Comparison of ENCODE assay signal across 26 mouse cellular contexts in genomic region chr14:75182378-75182777, GRCm38 (mm10). TPM values are rescaled to one million over a fixed set of nuclear protein-coding genes. Genes with fewer than 3 reads are reported as not detected.
DNase-seq lines count a peak whose midpoint lies in the region; ATAC-seq and TF ChIP-seq lines count a peak whose summit lies in the region.
"Had no signal": no experiment of that assay in that cellular context is flagged by ENCODE, and none has a peak within 500 bp of the region (broad histone marks: within the 10 kb centered on the region; RNA-seq: fewer than 3 reads in every experiment).

No protein-coding gene starts in this region.

- peaks cover 10% of the 10 kb centered on the region; the same call in 1 of the 2 replicates for H3K79me2 ChIP-seq in MEL (ENCODE audit: control insufficient read depth, insufficient read depth, low read length, poor library complexity)

- no peaks in the 10 kb centered on the region for H3K36me3 ChIP-seq in liver, embryonic 11.5 days (ENCODE audit: control insufficient read depth, insufficient read depth, low read length)
- H3K36me3 ChIP-seq in MEL (ENCODE audit: control insufficient read depth in 1 of 2, insufficient read depth in 2 of 2, low read length in 2 of 2): peaks cover 2 to 39% of the 10 kb centered on the region in 2 experiments; a peak in 3 of 4 replicates
- no peaks in the 10 kb centered on the region for H3K36me3 ChIP-seq in liver, embryonic 14.5 days (replicated peaks; ENCODE audit: control insufficient read depth, insufficient read depth, low read depth)
- H3K36me3 ChIP-seq in lung, postnatal 0 days (ENCODE audit: insufficient read depth, low read length): no peaks in the 10 kb centered on the region
- H3K36me3 ChIP-seq in hindbrain, embryonic 11.5 days (ENCODE audit: control insufficient read depth, insufficient read depth, low read length): no peaks in the 10 kb centered on the region
- H3K36me3 ChIP-seq: embryonic facial prominence, embryonic 10.5 days; hindbrain, embryonic 13.5 days; limb, embryonic 10.5 days had no signal

- peak overlapping the region; percentile 46 for H3K27ac ChIP-seq in liver, embryonic 11.5 days (ENCODE audit: low read depth, low read length)
- no peak overlapping the region for H3K27ac ChIP-seq in MEL (ENCODE audit: control insufficient read depth, low read depth, low read length)
- peak overlapping the region; percentile 46 for H3K27ac ChIP-seq in liver, embryonic 14.5 days
- H3K27ac ChIP-seq in lung, postnatal 0 days (ENCODE audit: low read length): no peak overlapping the region
- no peak overlapping the region for H3K27ac ChIP-seq in hindbrain, embryonic 11.5 days (ENCODE audit: low read depth, low read length)
- H3K27ac ChIP-seq: embryonic facial prominence, embryonic 10.5 days; hindbrain, embryonic 13.5 days; left cerebral cortex, adult 2 months; limb, embryonic 10.5 days had no signal

- TF ChIP-seq RAD21 in MEL (IDR thresholded peaks at IDR 0.05; ENCODE audit: low read depth, low read length): no peak

- no peak for TF ChIP-seq POLR2A in MEL (IDR thresholded peaks at IDR 0.05; ENCODE audit: control insufficient read depth in 1 of 2, insufficient read depth in 1 of 2, low read depth in 1 of 2, low read length in 2 of 2, poor library complexity in 1 of 2)

- TF ChIP-seq EP300 in MEL (IDR thresholded peaks at IDR 0.05; ENCODE audit: low read depth in 1 of 2, low read length in 2 of 2): no peak
- no peak; the same call in 1 of the 2 replicates for TF ChIP-seq EP300 in liver, embryonic 14.5 days (IDR thresholded peaks at IDR 0.05; ENCODE audit: low read depth)
- no peak for TF ChIP-seq EP300 in lung, postnatal 0 days (IDR thresholded peaks at IDR 0.05)

- H3K4me1 ChIP-seq in liver, embryonic 11.5 days (replicated peaks; ENCODE audit: control insufficient read depth, insufficient read depth, low read length): peaks cover 30% of the 10 kb centered on the region
- peaks cover 17 to 31% of the 10 kb centered on the region in 2 experiments for H3K4me1 ChIP-seq in MEL (ENCODE audit: control insufficient read depth in 1 of 2, insufficient read depth in 2 of 2, low read length in 2 of 2)
- H3K4me1 ChIP-seq in liver, embryonic 14.5 days (replicated peaks; ENCODE audit: control insufficient read depth in 2 of 2, insufficient read depth in 2 of 2, low read length in 1 of 2): peaks cover 35 to 50% of the 10 kb centered on the region in 2 experiments
- peaks cover 3% of the 10 kb centered on the region; the same call in 1 of the 2 replicates for H3K4me1 ChIP-seq in lung, postnatal 0 days (ENCODE audit: insufficient read depth, low read depth, low read length)
- H3K4me1 ChIP-seq in hindbrain, embryonic 11.5 days (replicated peaks; ENCODE audit: control insufficient read depth, insufficient read depth, low read length): no peaks in the 10 kb centered on the region
- H3K4me1 ChIP-seq: hindbrain, embryonic 13.5 days; limb, embryonic 10.5 days had no signal

- H3K4me3 ChIP-seq in liver, embryonic 11.5 days (ENCODE audit: low read depth, low read length): no peak overlapping the region
- H3K4me3 ChIP-seq in MEL (ENCODE audit: control insufficient read depth in 1 of 2, insufficient read depth in 1 of 2, low read depth in 2 of 2, low read length in 2 of 2): no peak overlapping the region
- no peak overlapping the region for H3K4me3 ChIP-seq in liver, embryonic 14.5 days (ENCODE audit: insufficient read depth in 1 of 2, low read depth in 2 of 2, low read length in 2 of 2)
- no peak overlapping the region for H3K4me3 ChIP-seq in lung, postnatal 0 days (ENCODE audit: low read depth, low read length)
- H3K4me3 ChIP-seq in hindbrain, embryonic 11.5 days (ENCODE audit: low read depth, low read length): no peak overlapping the region
- H3K4me3 ChIP-seq: embryonic facial prominence, embryonic 10.5 days; hindbrain, embryonic 13.5 days; left cerebral cortex, adult 2 months; limb, embryonic 10.5 days had no signal

- TF ChIP-seq CTCF in MEL (IDR thresholded peaks at IDR 0.05 in 2 of 3, conservative IDR thresholded peaks at IDR 0.05 in 1 of 3; ENCODE audit: control insufficient read depth in 1 of 3, insufficient read depth in 1 of 3, low read depth in 2 of 3, low read length in 3 of 3, poor library complexity in 1 of 3, severe bottlenecking in 1 of 3): no peak
- TF ChIP-seq CTCF in liver, embryonic 14.5 days (IDR thresholded peaks at IDR 0.05; ENCODE audit: low read depth): no peak
- no peak for TF ChIP-seq CTCF in lung, postnatal 0 days (IDR thresholded peaks at IDR 0.05)

- H3K9ac ChIP-seq in liver, embryonic 11.5 days (ENCODE audit: low read depth, low read length): no peak overlapping the region
- H3K9ac ChIP-seq in MEL (ENCODE audit: control insufficient read depth, low read depth, low read length, poor library complexity, severe bottlenecking): no peak overlapping the region
- no peak overlapping the region for H3K9ac ChIP-seq in liver, embryonic 14.5 days (replicated peaks)
- H3K9ac ChIP-seq in lung, postnatal 0 days (replicated peaks; ENCODE audit: low read depth): no peak overlapping the region
- H3K9ac ChIP-seq in hindbrain, embryonic 11.5 days (ENCODE audit: low read depth, low read length): no peak overlapping the region
- H3K9ac ChIP-seq: hindbrain, embryonic 13.5 days had no signal

- WGBS in liver, embryonic 11.5 days: 38% methylated on average over 4 of the region's 4 CpGs
- WGBS in liver, embryonic 14.5 days (ENCODE audit: insufficient replicate concordance): 9% methylated on average over 4 of the region's 4 CpGs
- WGBS in lung, postnatal 0 days: 40% methylated on average over 4 of the region's 4 CpGs
- 83% methylated on average over 4 of the region's 4 CpGs for WGBS in hindbrain, embryonic 11.5 days

- H3K4me2 ChIP-seq in liver, embryonic 11.5 days: peak overlapping the region; percentile 31
- H3K4me2 ChIP-seq in liver, embryonic 14.5 days (ENCODE audit: low read depth): peak overlapping the region; percentile 29
- H3K4me2 ChIP-seq in lung, postnatal 0 days (replicated peaks; ENCODE audit: low read depth, low read length): no peak overlapping the region; the same call in 1 of the 2 replicates
- no peak overlapping the region for H3K4me2 ChIP-seq in hindbrain, embryonic 11.5 days (replicated peaks; ENCODE audit: low read depth, low read length)
- H3K4me2 ChIP-seq: hindbrain, embryonic 13.5 days had no signal

- no peak for DNase-seq in liver, embryonic 11.5 days (ENCODE audit: low spot score)
- no peak for DNase-seq in liver
- peak; percentile 8 for DNase-seq in MEL (ENCODE audit: low read depth, low spot score)
- DNase-seq in liver, embryonic 14.5 days (ENCODE audit: low read depth in 3 of 3, low spot score in 3 of 3): peak in 1 of 3 experiments; percentile 31
- DNase-seq in lung, postnatal 0 days (ENCODE audit: low spot score): no peak
- DNase-seq in testis, postnatal 14 days (ENCODE audit: low spot score): no peak
- DNase-seq in hindbrain, embryonic 11.5 days (ENCODE audit: low spot score): no peak
- DNase-seq: cerebellum, adult 9-10 months; gastrocnemius, postnatal 10 days; heart, postnatal 10 days; kidney, postnatal 4 days; layer of hippocampus, adult 9-11 months; lung, adult 18-20 months; retina, postnatal 1 day; thymus, postnatal 36 days had no signal

- ATAC-seq in liver, embryonic 11.5 days (replicated peaks; ENCODE audit: low FRiP score): no peak
- no peak for ATAC-seq in liver, embryonic 14.5 days (ENCODE audit: insufficient read depth)
- no peak for ATAC-seq in lung, postnatal 0 days
- no peak for ATAC-seq in hindbrain, embryonic 11.5 days (ENCODE audit: low FRiP score)
- ATAC-seq: midbrain, embryonic 16.5 days had no signal

- no peaks in the 10 kb centered on the region for H3K27me3 ChIP-seq in liver, embryonic 11.5 days (replicated peaks; ENCODE audit: control insufficient read depth, insufficient read depth, low read length)
- H3K27me3 ChIP-seq in MEL (ENCODE audit: control insufficient read depth in 1 of 2, insufficient read depth in 2 of 2, low read length in 2 of 2): no peaks in the 10 kb centered on the region
- H3K27me3 ChIP-seq in liver, embryonic 14.5 days (ENCODE audit: control insufficient read depth, insufficient read depth, low read length): no peaks in the 10 kb centered on the region
- no peaks in the 10 kb centered on the region for H3K27me3 ChIP-seq in lung, postnatal 0 days (replicated peaks; ENCODE audit: insufficient read depth, low read length)
- no peaks in the 10 kb centered on the region for H3K27me3 ChIP-seq in hindbrain, embryonic 11.5 days (ENCODE audit: control insufficient read depth, insufficient read depth, low read length)
- H3K27me3 ChIP-seq: hindbrain, embryonic 13.5 days had no signal

- H3K9me3 ChIP-seq in liver, embryonic 11.5 days (ENCODE audit: control insufficient read depth, low read length): no peaks in the 10 kb centered on the region
- no peaks in the 10 kb centered on the region for H3K9me3 ChIP-seq in MEL (replicated peaks; ENCODE audit: insufficient read depth, low read length)
- no peaks in the 10 kb centered on the region for H3K9me3 ChIP-seq in liver, embryonic 14.5 days (ENCODE audit: control insufficient read depth, low read length)
- no peaks in the 10 kb centered on the region for H3K9me3 ChIP-seq in lung, postnatal 0 days (ENCODE audit: low read length)
- H3K9me3 ChIP-seq in hindbrain, embryonic 11.5 days (ENCODE audit: control insufficient read depth, low read length): no peaks in the 10 kb centered on the region
- H3K9me3 ChIP-seq: embryonic facial prominence, embryonic 10.5 days; hindbrain, embryonic 13.5 days; limb, embryonic 10.5 days had no signal

RNA-seq across cellular contexts. Expression of gene Lcp1, which starts 51.5 kb away (rescaled TPM):
- 44.3 and 50.4 TPM in 2 replicates for polyA plus RNA-seq in liver, embryonic 11.5 days (2014; fragmentation: Nextera tagmentation; extraction: Ambion mirVana)
- 11.0 and 23.7 TPM in 2 replicates for total RNA-seq in MEL (2012; rRNA removed)
- polyA plus RNA-seq in MEL (2012; ENCODE audit: insufficient read depth in 1 of 2, insufficient read length in 2 of 2, low read depth in 1 of 2, low replicate concordance in 2 of 2, missing spikeins in 1 of 2): 10 to 100 TPM in 1 of 2 experiments, not detected in 1; 20.3 TPM
- 6.7 and 10.4 TPM in 2 replicates for polyA plus RNA-seq in liver, embryonic 14.5 days (2012; rRNA removed)
- 31.8 and 35.8 TPM in 2 replicates for polyA plus RNA-seq in liver, embryonic 14.5 days (2014; fragmentation: Nextera tagmentation; extraction: Ambion mirVana)
- 73.7 and 89.5 TPM in 2 replicates for polyA plus RNA-seq in lung, postnatal 0 days (2015; fragmentation: Nextera tagmentation; extraction: Ambion mirVana)
- 25.4 and 26.3 TPM in 2 replicates for polyA plus RNA-seq in hindbrain, embryonic 11.5 days (2014; fragmentation: Nextera tagmentation; extraction: Ambion mirVana)

RNA-seq across cellular contexts. Expression of gene Lrrc63, which starts 51.7 kb away (rescaled TPM):
- 0.06 TPM in 1 of 2 replicates, not detected in the other for polyA plus RNA-seq in liver, embryonic 11.5 days (2014; fragmentation: Nextera tagmentation; extraction: Ambion mirVana)
- not detected in 2 replicates for total RNA-seq in MEL (2012; rRNA removed)
- not detected for polyA plus RNA-seq in MEL (2012; ENCODE audit: insufficient read depth in 1 of 2, insufficient read length in 2 of 2, low read depth in 1 of 2, low replicate concordance in 2 of 2, missing spikeins in 1 of 2)
- polyA plus RNA-seq in liver, embryonic 14.5 days (2012; rRNA removed): 0.01 and 0.03 TPM in 2 replicates
- 0.10 TPM in 1 of 2 replicates, not detected in the other for polyA plus RNA-seq in liver, embryonic 14.5 days (2014; fragmentation: Nextera tagmentation; extraction: Ambion mirVana)
- 0.06 and 0.17 TPM in 2 replicates for polyA plus RNA-seq in lung, postnatal 0 days (2015; fragmentation: Nextera tagmentation; extraction: Ambion mirVana)
- polyA plus RNA-seq in hindbrain, embryonic 11.5 days (2014; fragmentation: Nextera tagmentation; extraction: Ambion mirVana): 0.15 and 0.21 TPM in 2 replicates
- total RNA-seq: common myeloid progenitor, adult 5-6 weeks; gastrocnemius, postnatal 10 days; heart, adult 8-10 months; heart, postnatal 10 days; left cerebral cortex, adult 2 months; megakaryocyte-erythroid progenitor cell, adult 5-6 weeks had no signal
- polyA plus RNA-seq: embryonic facial prominence, embryonic 10.5 days; intestine, embryonic 14.5 days; kidney, embryonic 14.5 days; midbrain, embryonic 16.5 days had no signal

RNA-seq across cellular contexts. Expression of gene Cpb2, which starts 59.7 kb away (rescaled TPM):
- 44.2 and 44.5 TPM in 2 replicates for polyA plus RNA-seq in liver, embryonic 11.5 days (2014; fragmentation: Nextera tagmentation; extraction: Ambion mirVana)
- total RNA-seq in MEL (2012; rRNA removed): not detected in 2 replicates
- polyA plus RNA-seq in MEL (2012; ENCODE audit: insufficient read depth in 1 of 2, insufficient read length in 2 of 2, low read depth in 1 of 2, low replicate concordance in 2 of 2, missing spikeins in 1 of 2): not detected
- polyA plus RNA-seq in liver, embryonic 14.5 days (2012; rRNA removed): 59.7 and 62.1 TPM in 2 replicates
- polyA plus RNA-seq in liver, embryonic 14.5 days (2014; fragmentation: Nextera tagmentation; extraction: Ambion mirVana): 93.5 and 106 TPM in 2 replicates
- polyA plus RNA-seq in lung, postnatal 0 days (2015; fragmentation: Nextera tagmentation; extraction: Ambion mirVana): not detected in 2 replicates
- not detected in 2 replicates for polyA plus RNA-seq in hindbrain, embryonic 11.5 days (2014; fragmentation: Nextera tagmentation; extraction: Ambion mirVana)
- total RNA-seq: common myeloid progenitor, adult 5-6 weeks; gastrocnemius, postnatal 10 days; heart, adult 8-10 months; heart, postnatal 10 days; left cerebral cortex, adult 2 months; megakaryocyte-erythroid progenitor cell, adult 5-6 weeks had no signal
- polyA plus RNA-seq: embryonic facial prominence, embryonic 10.5 days; forebrain, embryonic 11.5 days; hindbrain, embryonic 13.5 days; limb, embryonic 10.5 days; midbrain, embryonic 16.5 days had no signal

Comparison
In these comparisons a context has a peak if more than half of its experiments do, and no peak if none do; other contexts are left out.
1. H3K27ac ChIP-seq: peak in liver, embryonic 11.5 days (single experiment) and liver, embryonic 14.5 days (single experiment); none in MEL (single experiment), lung, postnatal 0 days (single experiment) and hindbrain, embryonic 11.5 days (single experiment).
2. H3K4me2 ChIP-seq: peak in liver, embryonic 11.5 days (single experiment) and liver, embryonic 14.5 days (single experiment); none in lung, postnatal 0 days (single experiment) and hindbrain, embryonic 11.5 days (single experiment).
3. RNA of gene Cpb2, which starts 59.7 kb away (polyA plus RNA-seq): 59.7 to 106 TPM in liver, embryonic 14.5 days and 44.2 to 44.5 TPM in liver, embryonic 11.5 days; not detected in MEL, not detected in lung, postnatal 0 days and not detected in hindbrain, embryonic 11.5 days; every median in the first group is over 10 times any median in the second.